Mouse (Mus musculus) spleen, postnatal 4 days (tissue): ENCODE results near the gene Capns2.
"Not testable (repeated sequence)": the region's sequence is repeated elsewhere in the genome, so short reads cannot be mapped to it uniquely, and the experiment has no call there.

Source experiments
- DNase-seq, 2 experiments: peaks; one replicate each; pipeline ENCODE4 v3.0.0; 2022; ENCODE audit warnings: low spot score in 2 of 2

The Capns2 gene

GRCm38 (mm10) chr8:92901107-92901506 lies at the start of gene Capns2:
Gene Capns2 (plus strand): TSS chr8:92901407.
- no peak for DNase-seq

- no peak for DNase-seq
These were observed 47.8 kb upstream of the Capns2 start for GRCm38 (mm10) chr8:92853188-92853983.

GRCm38 (mm10) chr8:92854673-92855072 lies 46.5 kb upstream of the Capns2 start:
- DNase-seq, result no peak

- DNase-seq, result peak; percentile 61 to 82
These were observed 45.9 kb upstream of the Capns2 start, which contains the start of gene Lpcat2 for GRCm38 (mm10) chr8:92855171-92855894. Gene Lpcat2 (plus strand): TSS chr8:92855339.

GRCm38 (mm10) chr8:92856273-92856986 lies 44.8 kb upstream of the Capns2 start:
- DNase-seq, result no peak

- no peak for DNase-seq
These were observed 42.6 kb upstream of the Capns2 start for GRCm38 (mm10) chr8:92858475-92859182.

GRCm38 (mm10) chr8:92861977-92862376 lies 39.2 kb upstream of the Capns2 start:
- no peak for DNase-seq

- DNase-seq, result no peak
These were observed 30.9 kb upstream of the Capns2 start for GRCm38 (mm10) chr8:92870281-92870680.

- DNase-seq, result no peak
These were observed 29.0 kb upstream of the Capns2 start for GRCm38 (mm10) chr8:92872063-92872759.

GRCm38 (mm10) chr8:92875795-92876194 lies 25.4 kb upstream of the Capns2 start:
- no peak for DNase-seq

- no peak for DNase-seq
These were observed 20.0 kb upstream of the Capns2 start for GRCm38 (mm10) chr8:92881247-92881646.

GRCm38 (mm10) chr8:92883771-92884170 lies 17.4 kb upstream of the Capns2 start:
- no peak for DNase-seq

GRCm38 (mm10) chr8:92892216-92892615 lies 9.0 kb upstream of the Capns2 start:
- DNase-seq, result not testable (repeated sequence)

- no peak for DNase-seq
These were observed 7.3 kb upstream of the Capns2 start for GRCm38 (mm10) chr8:92893870-92894269.

- DNase-seq, result no peak
These were observed 6.2 kb upstream of the Capns2 start for GRCm38 (mm10) chr8:92895053-92895452.

GRCm38 (mm10) chr8:92896056-92896455 lies 5.2 kb upstream of the Capns2 start:
- DNase-seq, result no peak

GRCm38 (mm10) chr8:92896611-92897010 lies 4.6 kb upstream of the Capns2 start:
- no peak for DNase-seq

GRCm38 (mm10) chr8:92897794-92898193 lies 3.4 kb upstream of the Capns2 start:
- no peak for DNase-seq

GRCm38 (mm10) chr8:92899590-92899989 lies 1.6 kb upstream of the Capns2 start:
- no peak for DNase-seq

- DNase-seq, result no peak
These were observed 1.8 kb downstream of the Capns2 start for GRCm38 (mm10) chr8:92902981-92903380.
